Mouse (Mus musculus): ENCODE measurements around the gene Exo1. TPM values are rescaled to one million over a fixed set of nuclear protein-coding genes. Genes with fewer than 3 reads are reported as not detected.

Gene Exo1
- 25.5 and 32.8 TPM in 2 replicates for polyA plus RNA-seq (2015; fragmentation: Nextera tagmentation; extraction: Ambion mirVana)

- peak; percentile 86 for DNase-seq (ENCODE audit: low spot score)
Measured at GRCm38 (mm10) chr1:175880453-175881296, at the start of gene Exo1. Gene Exo1, plus strand, starts transcription at chr1:175880581.

GRCm38 (mm10) chr1:175855515-175855914, 24.9 kb upstream of the Exo1 start:
- no peak overlapping the region for H3K9ac ChIP-seq (ENCODE audit: low read depth, low read length)
- TF ChIP-seq CTCF (IDR thresholded peaks at IDR 0.05; ENCODE audit: low read depth) = no peak
- ATAC-seq (replicated peaks; ENCODE audit: low FRiP score, low read depth) (no peak), DNase-seq (ENCODE audit: low spot score) (no peak)
- no peak overlapping the region for H3K27ac ChIP-seq
- no peaks in the 10 kb centered on the region for H3K4me1 ChIP-seq (replicated peaks; ENCODE audit: insufficient read depth, low read length)
- H3K27me3 ChIP-seq (ENCODE audit: insufficient read depth, low read length) = no peaks in the 10 kb centered on the region
- no peaks in the 10 kb centered on the region for H3K9me3 ChIP-seq (replicated peaks; ENCODE audit: low read length)
- no peak overlapping the region for H3K4me3 ChIP-seq (replicated peaks; ENCODE audit: low read depth, low read length)
- 82% methylated on average over 1 of the region's 1 CpGs for WGBS
- no peaks in the 10 kb centered on the region for H3K36me3 ChIP-seq (ENCODE audit: insufficient read depth, low read length)
- H3K4me2 ChIP-seq (ENCODE audit: low read length) = no peak overlapping the region

More at GRCm38 (mm10) chr1:175880453-175881296, at the start of gene Exo1:
- Histone ChIP-seq H3K36me3 (ENCODE audit: insufficient read depth, low read length) (no peaks in the 10 kb centered on the region), H3K4me1 (replicated peaks; ENCODE audit: insufficient read depth, low read length) (0 out of 2 replicates have a peak, but pooled peaks cover 5% of the 10 kb centered on the region), H3K27ac (peak within 1 kb of the TSS; percentile 89), H3K9ac (ENCODE audit: low read depth, low read length) (peak within 1 kb of the TSS; percentile 78), H3K27me3 (ENCODE audit: insufficient read depth, low read length) (no peaks in the 10 kb centered on the region), H3K9me3 (replicated peaks; ENCODE audit: low read length) (no peaks in the 10 kb centered on the region), H3K4me2 (ENCODE audit: low read length) (peak within 1 kb of the TSS; percentile 94), H3K4me3 (replicated peaks; ENCODE audit: low read depth, low read length) (peak within 1 kb of the TSS; percentile 71)
- TF ChIP-seq CTCF (IDR thresholded peaks at IDR 0.05; ENCODE audit: low read depth) = no peak; the same call in 1 of the 2 replicates
- under 1% methylated on average over 63 of the region's 66 CpGs for WGBS
- ATAC-seq (replicated peaks; ENCODE audit: low FRiP score, low read depth) = peak; percentile 95

GRCm38 (mm10) chr1:175867050-175867449, 13.3 kb upstream of the Exo1 start:
- ATAC-seq (replicated peaks; ENCODE audit: low FRiP score, low read depth) (no peak), DNase-seq (ENCODE audit: low spot score) (no peak)
- H3K4me3 ChIP-seq (replicated peaks; ENCODE audit: low read depth, low read length) = no peak overlapping the region
- no peak overlapping the region for H3K27ac ChIP-seq
- H3K9ac ChIP-seq (ENCODE audit: low read depth, low read length) = no peak overlapping the region
- no peaks in the 10 kb centered on the region for H3K36me3 ChIP-seq (ENCODE audit: insufficient read depth, low read length)
- H3K4me2 ChIP-seq (ENCODE audit: low read length) = no peak overlapping the region
- 75% methylated on average over 1 of the region's 1 CpGs for WGBS
- no peaks in the 10 kb centered on the region for H3K9me3 ChIP-seq (replicated peaks; ENCODE audit: low read length)
- TF ChIP-seq CTCF (IDR thresholded peaks at IDR 0.05; ENCODE audit: low read depth) = no peak
- H3K27me3 ChIP-seq (ENCODE audit: insufficient read depth, low read length) = no peaks in the 10 kb centered on the region
- H3K4me1 ChIP-seq (replicated peaks; ENCODE audit: insufficient read depth, low read length) = no peaks in the 10 kb centered on the region

- peak; percentile 42 for DNase-seq (ENCODE audit: low spot score)
Measured at GRCm38 (mm10) chr1:175867558-175867957, 12.8 kb upstream of the Exo1 start.

GRCm38 (mm10) chr1:175870716-175871115, 9.7 kb upstream of the Exo1 start:
- Histone ChIP-seq H3K36me3 (ENCODE audit: insufficient read depth, low read length) (no peaks in the 10 kb centered on the region), H3K27ac (no peak overlapping the region), H3K9me3 (replicated peaks; ENCODE audit: low read length) (no peaks in the 10 kb centered on the region), H3K4me1 (replicated peaks; ENCODE audit: insufficient read depth, low read length) (no peaks in the 10 kb centered on the region), H3K27me3 (ENCODE audit: insufficient read depth, low read length) (no peaks in the 10 kb centered on the region), H3K4me3 (replicated peaks; ENCODE audit: low read depth, low read length) (no peak overlapping the region), H3K9ac (ENCODE audit: low read depth, low read length) (no peak overlapping the region), H3K4me2 (ENCODE audit: low read length) (no peak overlapping the region)
- DNase-seq (ENCODE audit: low spot score) (no peak), ATAC-seq (replicated peaks; ENCODE audit: low FRiP score, low read depth) (no peak)
- WGBS = 78% methylated on average over 3 of the region's 3 CpGs
- TF ChIP-seq CTCF (IDR thresholded peaks at IDR 0.05; ENCODE audit: low read depth) = no peak

More at GRCm38 (mm10) chr1:175867558-175867957, 12.8 kb upstream of the Exo1 start:
- no peaks in the 10 kb centered on the region for H3K9me3 ChIP-seq (replicated peaks; ENCODE audit: low read length)
- no peak overlapping the region for H3K4me2 ChIP-seq (ENCODE audit: low read length)
- no peak overlapping the region for H3K9ac ChIP-seq (ENCODE audit: low read depth, low read length)
- no peak overlapping the region for H3K4me3 ChIP-seq (replicated peaks; ENCODE audit: low read depth, low read length)
- H3K27ac ChIP-seq = no peak overlapping the region
- H3K4me1 ChIP-seq (replicated peaks; ENCODE audit: insufficient read depth, low read length) = no peaks in the 10 kb centered on the region
- H3K27me3 ChIP-seq (ENCODE audit: insufficient read depth, low read length) = no peaks in the 10 kb centered on the region
- WGBS = 20% methylated on average over 5 of the region's 5 CpGs
- ATAC-seq (replicated peaks; ENCODE audit: low FRiP score, low read depth) = no peak
- TF ChIP-seq CTCF (IDR thresholded peaks at IDR 0.05; ENCODE audit: low read depth) = peak; percentile 69
- no peaks in the 10 kb centered on the region for H3K36me3 ChIP-seq (ENCODE audit: insufficient read depth, low read length)

GRCm38 (mm10) chr1:175872028-175872816, 8.2 kb upstream of the Exo1 start:
- DNase-seq (ENCODE audit: low spot score) = no peak
- Histone ChIP-seq H3K9me3 (replicated peaks; ENCODE audit: low read length) (no peaks in the 10 kb centered on the region), H3K36me3 (ENCODE audit: insufficient read depth, low read length) (no peaks in the 10 kb centered on the region), H3K4me3 (replicated peaks; ENCODE audit: low read depth, low read length) (no peak overlapping the region), H3K9ac (ENCODE audit: low read depth, low read length) (no peak overlapping the region), H3K4me2 (ENCODE audit: low read length) (no peak overlapping the region), H3K4me1 (replicated peaks; ENCODE audit: insufficient read depth, low read length) (no peaks in the 10 kb centered on the region), H3K27me3 (ENCODE audit: insufficient read depth, low read length) (no peaks in the 10 kb centered on the region), H3K27ac (no peak overlapping the region)
- no peak for ATAC-seq (replicated peaks; ENCODE audit: low FRiP score, low read depth)
- WGBS = 79% methylated on average over 6 of the region's 6 CpGs
- no peak for TF ChIP-seq CTCF (IDR thresholded peaks at IDR 0.05; ENCODE audit: low read depth)

All from kidney, postnatal 0 days (tissue).